ENCODE assay signal across 8 mouse cellular contexts in the genomic region with DNA sequence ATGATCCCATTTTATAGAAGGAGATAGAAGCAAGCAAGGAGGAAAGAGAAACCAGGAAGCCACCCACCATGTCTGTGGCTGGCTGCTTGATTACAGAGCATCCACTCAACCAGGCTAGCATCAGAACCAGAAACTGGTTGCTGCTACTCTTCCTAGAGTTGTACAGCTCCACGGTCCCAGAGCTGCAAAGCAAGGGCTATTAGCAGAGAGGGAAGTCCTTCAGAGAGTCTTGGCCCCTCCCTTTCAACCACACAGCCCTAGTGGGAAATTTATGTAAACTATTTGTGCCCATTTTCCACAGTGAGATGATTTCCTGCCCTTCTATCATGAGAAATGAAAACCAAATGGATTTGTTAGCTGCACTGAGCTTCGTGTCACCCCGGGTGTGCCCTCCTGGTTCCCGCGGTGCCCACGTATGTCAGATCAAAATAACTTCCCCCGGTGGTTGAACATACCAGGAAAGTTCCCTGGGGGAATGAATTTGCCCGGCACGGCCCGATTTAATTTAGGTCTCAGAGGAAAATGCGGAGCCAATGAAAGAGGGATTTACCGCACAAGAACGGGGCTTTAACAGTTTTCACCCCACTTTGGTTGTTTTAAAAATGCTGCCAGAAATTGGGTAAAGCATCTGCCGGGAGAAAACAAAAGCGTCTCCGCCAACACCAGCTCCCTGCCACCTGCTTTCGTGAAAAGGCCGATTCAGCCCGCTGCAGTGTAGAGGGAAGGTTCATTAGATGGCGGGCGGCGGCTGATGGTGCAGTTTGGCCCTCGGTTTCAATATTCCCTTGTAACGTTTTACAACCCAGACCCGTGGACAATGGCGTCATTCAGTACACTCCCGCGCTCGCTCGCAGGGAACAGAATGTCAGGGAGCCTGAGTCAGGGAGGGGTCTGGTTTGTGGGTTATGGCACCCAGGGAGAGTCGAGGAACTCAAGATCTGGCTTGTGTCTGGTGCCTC. TPM values are rescaled to one million over a fixed set of nuclear protein-coding genes. Genes with fewer than 3 reads are reported as not detected.
DNase-seq lines count a peak whose midpoint lies in the region; ATAC-seq and TF ChIP-seq lines count a peak whose summit lies in the region.

No protein-coding gene starts in this region.

- H3K4me1 ChIP-seq in testis, adult 2 months (ENCODE audit: control insufficient read depth, insufficient read depth, low read length) = peaks cover 8% of the 10 kb centered on the region

- H3K27me3 ChIP-seq in testis, adult 2 months (ENCODE audit: control insufficient read depth, insufficient read depth, low read length) = no peaks in the 10 kb centered on the region

- H3K36me3 ChIP-seq in testis, adult 2 months (ENCODE audit: control insufficient read depth, insufficient read depth, low read length) = no peaks in the 10 kb centered on the region

- TF ChIP-seq CTCF in testis, adult 2 months (IDR thresholded peaks at IDR 0.05; ENCODE audit: control insufficient read depth, insufficient read depth, insufficient replicate concordance, low read depth, low read length) = no peak

- ATAC-seq in monocyte, adult 5-6 weeks (replicated peaks; ENCODE audit: insufficient number of reproducible peaks, low FRiP score, low TSS enrichment, poor library complexity, severe bottlenecking) = no peak

- intact Hi-C loops in left cerebral cortex, postnatal 14 days (cut with DNase I) = no loop called here

- H3K27ac ChIP-seq in testis, adult 2 months (ENCODE audit: control insufficient read depth, insufficient read depth, low read depth, low read length) = no peak overlapping the region

- no peak for TF ChIP-seq POLR2A in testis, adult 2 months (IDR thresholded peaks at IDR 0.05; ENCODE audit: control insufficient read depth, low read depth, low read length)

- DNase-seq in cerebellum, adult 18-20 months = peak; percentile 4 to 6
- no peak for DNase-seq in cerebellum, adult 8-10 months
- DNase-seq in testis, postnatal 10 days (ENCODE audit: low spot score) = no peak
- DNase-seq in left cerebral cortex, postnatal 14 days (ENCODE audit: low spot score in 2 of 2) = peak; percentile 26 to 30
- peak; percentile 24 for DNase-seq in right cerebral cortex, adult 18-20 months
- DNase-seq in adrenal gland, adult 2 months = no peak

- peak overlapping the region; percentile 33 for H3K4me3 ChIP-seq in testis, adult 2 months (ENCODE audit: control insufficient read depth, low read depth, low read length)

RNA-seq across cellular contexts. Expression of a gene that starts 34.1 kb away (rescaled TPM):
- 5.8 TPM in 2 replicates for polyA plus RNA-seq in testis, adult 2 months (2012; rRNA removed)
- total RNA-seq in left cerebral cortex, postnatal 14 days (2021) = not detected
- total RNA-seq in monocyte, adult 5-6 weeks (2017) = not detected in 3 replicates
- under 1 TPM; 0.12 to 0.66 TPM for total RNA-seq in adrenal gland, adult 2 months (2021)
- polyA plus RNA-seq in adrenal gland, adult 2 months (2012; rRNA removed) = 0.22 and 0.38 TPM in 2 replicates

Comparison
In these comparisons a context has a peak if more than half of its experiments do, and no peak if none do; other contexts are left out.
1. DNase-seq: peak in cerebellum, adult 18-20 months (2 of 2), left cerebral cortex, postnatal 14 days (2 of 2) and right cerebral cortex, adult 18-20 months (single experiment); none in cerebellum, adult 8-10 months (single experiment), testis, postnatal 10 days (single experiment) and adrenal gland, adult 2 months (single experiment).